Mouse (Mus musculus) forebrain, embryonic 15.5 days (tissue): ENCODE data around the gene Cstf2. TPM values are rescaled to one million over a fixed set of nuclear protein-coding genes. Genes with fewer than 3 reads are reported as not detected.

Experiments used
- ATAC-seq: fragments of 200-750 bp; cut with Nextera tagmentation; replicated peaks from 2 replicates; pipeline ENCODE4 v1.8.0; 2017; ENCODE audit warnings: mild to moderate bottlenecking, moderate TSS enrichment, moderate library complexity
- H3K27ac ChIP-seq: fragments of 300-500 bp; sonication (generic); replicated peaks from 2 replicates; pipeline ENCODE4 v1.5.1; 2015; ENCODE audit warnings: mild to moderate bottlenecking, inconsistent platforms
- H3K27me3 ChIP-seq: fragments of 300-500 bp; sonication (generic); 2 replicates; pipeline ENCODE4 v1.6.1; 2015; ENCODE audit warnings: inconsistent platforms
- H3K36me3 ChIP-seq: fragments of 300-500 bp; sonication (generic); 2 replicates; pipeline ENCODE4 v1.6.1; 2015; ENCODE audit warnings: mild to moderate bottlenecking, inconsistent platforms
- H3K4me1 ChIP-seq: fragments of 300-500 bp; sonication (generic); 2 replicates; pipeline ENCODE4 v1.6.1; 2015; ENCODE audit warnings: inconsistent platforms
- H3K4me2 ChIP-seq: fragments of 300-500 bp; sonication (generic); replicated peaks from 2 replicates; pipeline ENCODE4 v1.6.1; 2015; ENCODE audit warnings: mild to moderate bottlenecking, inconsistent platforms
- H3K4me3 ChIP-seq: fragments of 300-500 bp; sonication (generic); 2 replicates; pipeline ENCODE4 v1.5.1; 2015; ENCODE audit warnings: mild to moderate bottlenecking, inconsistent platforms
- H3K9ac ChIP-seq: fragments of 300-500 bp; sonication (generic); replicated peaks from 2 replicates; pipeline ENCODE4 v1.6.1; 2015; ENCODE audit warnings: mild to moderate bottlenecking, inconsistent platforms
- H3K9me3 ChIP-seq: fragments of 300-500 bp; sonication (generic); 2 replicates; pipeline ENCODE4 v1.6.1; 2016; ENCODE audit warnings: inconsistent platforms
- WGBS: fragments of 180-500 bp; shearing (Covaris S2); methylation state at CpG from one replicate; pipeline ENCODE4 v1.1.7; 2015; ENCODE audit warnings: mixed read lengths; 5-methylcytosine and 5-hydroxymethylcytosine counted together
- microRNA-seq: library from miRNA; unstranded; fragments of <30 nt; microRNA quantifications from one replicate; pipeline ENCODE4, GENCODE M21; 2016
- polyA plus RNA-seq: library from polyadenylated mRNA; unstranded; fragments of >200 nt; fragmentation: Nextera tagmentation; extraction: Ambion mirVana; gene quantifications from 2 replicates; pipeline ENCODE4 v1.2.1, GENCODE M21; 2015

Cstf2 gene
- polyA plus RNA-seq, 1 experiment from 2014 or later = 62.1 TPM

DNA sequence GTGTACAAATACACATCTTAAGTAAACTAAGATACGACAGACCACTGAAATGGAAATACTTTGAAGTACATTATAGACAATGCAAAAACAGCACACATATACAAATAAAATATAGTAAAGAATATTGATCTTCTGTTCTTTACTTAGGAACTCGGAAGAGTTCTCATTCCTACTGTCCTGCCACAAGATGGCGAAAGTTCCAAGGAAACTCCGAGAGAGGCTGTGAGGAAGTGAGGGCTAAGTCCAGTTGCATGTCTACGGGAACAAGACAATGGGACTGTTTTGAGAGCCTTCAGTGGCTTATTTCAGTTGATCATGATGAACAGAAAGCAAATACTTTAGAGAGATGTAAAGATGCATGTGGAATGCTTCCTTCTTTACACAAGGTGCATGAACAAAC lies 73.3 kb downstream of the Cstf2 start:
- Histone ChIP-seq H3K27ac (no peak overlapping the region), H3K4me1 (no peaks in the 10 kb centered on the region), H3K27me3 (no peaks in the 10 kb centered on the region), H3K4me2 (no peak overlapping the region), H3K9me3 (no peaks in the 10 kb centered on the region), H3K4me3 (no peak overlapping the region), H3K36me3 (no peaks in the 10 kb centered on the region), H3K9ac (no peak overlapping the region)
- no peak for ATAC-seq
- WGBS = 34% methylated on average over 5 of the region's 5 CpGs

DNA sequence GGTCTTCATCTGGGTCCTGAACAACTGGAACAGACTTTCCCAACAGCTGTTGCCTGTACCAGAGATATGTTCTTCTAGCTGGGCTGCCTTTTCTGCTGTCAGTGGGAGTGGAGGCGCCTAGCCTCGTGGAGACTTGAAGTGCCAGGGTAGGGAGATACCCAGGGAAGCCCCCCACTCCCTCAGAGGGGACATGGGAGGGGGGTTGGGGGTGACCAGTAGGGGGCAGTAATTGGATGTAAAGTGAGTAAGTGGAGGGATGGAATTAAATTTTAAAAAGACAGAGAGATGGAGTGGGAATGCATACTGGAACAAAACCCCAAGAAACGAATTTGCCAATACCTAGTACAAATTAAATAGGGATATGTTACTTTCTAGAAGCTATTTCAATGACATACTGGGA lies 74.8 kb downstream of the Cstf2 start:
- Histone ChIP-seq H3K36me3 (no peaks in the 10 kb centered on the region), H3K4me2 (no peak overlapping the region), H3K27me3 (no peaks in the 10 kb centered on the region), H3K4me1 (no peaks in the 10 kb centered on the region), H3K27ac (no peak overlapping the region), H3K4me3 (no peak overlapping the region), H3K9me3 (no peaks in the 10 kb centered on the region), H3K9ac (no peak overlapping the region)
- ATAC-seq = no peak
- 59% methylated on average over 3 of the region's 3 CpGs for WGBS

Small RNAs within 50 kb of the gene (microRNA-seq; reads per million reads assigned to microRNA genes)
- 0.66 reads per million for gene Mir3112

Other genes starting within 250 kb of the Cstf2 start
- gene Tnmd, start 208.2 kb upstream of the Cstf2 start, polyA plus RNA-seq = 0.24 TPM in 1 of 2 replicates, not detected in the other
- gene Tspan6, start 160.8 kb upstream of the Cstf2 start, polyA plus RNA-seq = 217 and 232 TPM in 2 replicates
- 0.56 and 1.1 TPM in 2 replicates for gene Srpx2, start 150.8 kb upstream of the Cstf2 start, polyA plus RNA-seq
- 0.36 and 0.82 TPM in 2 replicates for gene Sytl4, start 77.4 kb upstream of the Cstf2 start, polyA plus RNA-seq
- 0.17 and 0.29 TPM in 2 replicates for gene Xkrx, start 102.9 kb downstream of the Cstf2 start, polyA plus RNA-seq
- gene Arl13a, start 128.3 kb downstream of the Cstf2 start, polyA plus RNA-seq = not detected in 2 replicates
- not detected in 2 replicates for gene Nox1, start 162.8 kb downstream of the Cstf2 start, polyA plus RNA-seq
- 5.6 and 6.2 TPM in 2 replicates for gene Trmt2b, start 217.8 kb downstream of the Cstf2 start, polyA plus RNA-seq
- gene Tmem35a, start 236.0 kb downstream of the Cstf2 start, polyA plus RNA-seq = 111 and 123 TPM in 2 replicates
- 14.0 and 14.4 TPM in 2 replicates for gene Cenpi, start 248.9 kb downstream of the Cstf2 start, polyA plus RNA-seq